Mouse (Mus musculus) spleen, postnatal 36 days (tissue): ENCODE measurements around the gene Mcoln3.

Experiments used
- DNase-seq, 2 experiments: peaks; one replicate each; pipeline ENCODE4 v3.0.0; 2022; ENCODE audit warnings: low spot score in 2 of 2, mixed read lengths in 1 of 2

The Mcoln3 gene

DNA sequence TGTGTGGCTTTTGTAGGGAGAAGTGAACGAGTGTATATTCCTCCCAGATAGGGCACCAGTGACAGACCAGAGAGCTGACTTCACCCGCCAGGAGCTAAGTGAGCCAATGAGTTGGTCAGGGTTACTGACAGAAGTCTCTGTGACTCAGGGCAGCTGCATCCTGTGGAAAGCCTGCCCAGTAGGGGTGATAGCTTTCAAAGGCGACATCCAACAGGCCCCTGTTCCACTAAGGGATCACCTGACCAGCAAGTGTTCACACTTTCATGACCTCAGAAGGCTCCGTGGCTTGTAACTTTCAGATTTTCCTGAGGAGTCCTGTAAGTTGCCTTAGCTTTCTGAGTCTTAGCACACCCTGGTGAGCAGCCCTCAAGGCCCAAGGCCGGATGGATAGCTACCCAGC lies 55.8 kb downstream of the Mcoln3 start:
- no peak for DNase-seq

DNA sequence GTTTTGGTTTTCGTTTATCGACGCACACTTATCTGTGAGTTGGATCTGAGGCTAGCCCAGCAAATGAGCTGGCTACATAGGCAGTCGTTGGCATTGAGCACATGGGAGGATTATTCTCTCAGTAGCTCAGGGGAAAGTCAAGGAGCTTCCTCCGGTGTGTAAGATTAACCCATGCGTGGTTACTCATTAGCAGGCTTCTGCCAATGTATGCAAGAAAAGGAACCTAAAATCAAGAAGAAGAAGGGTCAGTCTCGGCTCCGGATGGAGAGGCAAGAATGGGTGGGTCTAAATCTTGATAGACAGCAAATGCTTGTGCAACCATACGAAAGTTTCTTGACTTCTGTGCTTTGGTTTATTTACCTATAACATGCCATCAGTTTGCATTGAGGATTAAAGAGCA lies 57.0 kb downstream of the Mcoln3 start:
- DNase-seq = no peak

DNA sequence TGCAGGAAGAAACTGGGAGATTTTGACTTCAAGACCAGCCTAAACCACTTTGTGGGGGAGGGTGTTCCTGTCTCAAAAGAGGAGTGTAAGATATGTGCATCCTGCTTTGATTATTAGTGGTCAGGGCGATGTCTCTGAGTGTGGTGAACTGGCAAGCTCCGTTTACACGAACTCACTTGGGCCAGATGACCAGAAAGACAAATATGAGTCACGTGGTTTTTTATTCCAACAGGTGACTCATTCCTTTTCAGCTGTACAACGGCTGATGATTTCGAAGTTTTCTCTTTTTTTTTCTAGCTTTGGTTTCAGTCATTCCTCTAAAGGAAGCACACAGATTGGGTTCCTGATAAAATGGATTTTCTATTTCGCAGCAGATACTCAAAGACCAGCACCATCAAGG lies 60.0 kb downstream of the Mcoln3 start:
- DNase-seq = no peak

DNA sequence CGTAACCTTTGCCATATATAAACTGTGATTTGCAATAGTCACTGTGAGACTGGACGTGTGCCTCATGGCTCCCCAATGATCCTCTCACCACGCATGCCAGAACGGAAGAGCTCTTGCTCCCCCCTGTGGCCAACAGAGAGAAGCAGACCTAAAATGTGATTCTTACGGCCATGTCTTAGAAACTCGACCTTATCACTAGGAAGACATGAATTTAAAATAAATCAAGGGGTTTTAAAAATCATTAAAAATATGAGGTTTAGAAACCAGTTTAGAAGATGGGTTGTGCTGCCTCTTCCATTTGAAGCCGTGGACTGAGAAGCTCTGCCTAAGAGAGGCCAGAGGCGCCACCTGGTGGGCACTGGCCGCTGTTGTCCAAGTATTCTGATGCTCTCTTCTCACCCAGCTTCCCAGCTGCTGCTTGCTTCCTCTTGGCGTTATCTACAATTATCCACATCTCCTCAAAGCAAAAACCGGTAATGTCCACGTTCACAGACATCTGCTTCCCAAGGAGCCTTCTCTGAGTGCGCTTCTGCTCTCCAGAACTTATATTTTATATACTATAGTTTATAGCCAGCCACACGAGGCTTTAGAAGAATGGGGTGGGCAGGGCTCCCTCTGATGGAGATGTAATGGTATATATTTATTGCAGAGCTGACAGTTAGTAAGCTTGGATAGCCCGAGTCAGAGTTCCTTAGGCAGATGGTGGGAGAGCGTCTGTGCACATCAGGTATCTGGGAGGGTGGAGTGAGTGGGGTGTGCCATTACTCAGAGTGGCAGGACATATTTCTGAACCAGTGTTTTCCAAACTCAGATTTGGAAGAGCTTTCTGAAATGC lies 60.7 kb downstream of the Mcoln3 start:
- DNase-seq = peak; percentile 62 to 71

DNA sequence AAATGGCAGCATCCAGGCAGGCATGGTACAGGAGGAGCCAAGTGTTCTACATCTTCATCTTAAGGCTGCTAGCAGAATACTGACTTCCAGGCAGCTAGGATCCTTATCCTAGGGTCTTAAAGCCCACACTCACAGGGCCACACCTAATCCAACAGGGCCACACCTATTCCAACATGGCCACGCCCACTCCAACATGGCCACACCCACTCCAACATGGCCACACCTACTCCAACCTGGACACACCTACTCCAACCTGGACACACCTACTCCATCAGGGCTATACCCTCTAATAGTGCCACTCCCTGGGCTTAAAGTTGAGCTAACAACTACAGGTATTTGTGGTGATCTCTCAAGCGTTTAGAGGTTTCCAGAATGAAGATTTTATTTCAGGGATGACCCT lies 63.1 kb downstream of the Mcoln3 start:
- DNase-seq = no peak

DNA sequence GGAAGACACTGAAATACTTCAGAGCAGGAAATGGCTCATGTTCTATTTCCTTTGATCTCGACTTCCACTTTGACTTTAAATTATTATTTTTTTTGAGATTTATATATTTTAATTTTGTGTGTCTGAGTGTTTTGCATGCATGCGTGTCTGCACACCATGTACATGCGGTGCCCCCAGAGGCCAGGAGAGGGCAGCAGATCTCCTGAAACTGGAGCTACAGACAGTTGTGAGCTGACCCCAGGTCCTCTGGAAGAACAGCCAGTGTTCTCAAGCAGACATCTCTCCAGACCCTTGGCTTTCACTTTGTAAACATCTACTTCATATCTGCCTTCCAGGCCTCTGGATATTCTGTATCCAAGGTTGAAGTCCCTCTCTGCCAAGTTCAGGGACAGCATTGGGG lies 63.7 kb downstream of the Mcoln3 start:
- peak; percentile 25 to 51 for DNase-seq

DNA sequence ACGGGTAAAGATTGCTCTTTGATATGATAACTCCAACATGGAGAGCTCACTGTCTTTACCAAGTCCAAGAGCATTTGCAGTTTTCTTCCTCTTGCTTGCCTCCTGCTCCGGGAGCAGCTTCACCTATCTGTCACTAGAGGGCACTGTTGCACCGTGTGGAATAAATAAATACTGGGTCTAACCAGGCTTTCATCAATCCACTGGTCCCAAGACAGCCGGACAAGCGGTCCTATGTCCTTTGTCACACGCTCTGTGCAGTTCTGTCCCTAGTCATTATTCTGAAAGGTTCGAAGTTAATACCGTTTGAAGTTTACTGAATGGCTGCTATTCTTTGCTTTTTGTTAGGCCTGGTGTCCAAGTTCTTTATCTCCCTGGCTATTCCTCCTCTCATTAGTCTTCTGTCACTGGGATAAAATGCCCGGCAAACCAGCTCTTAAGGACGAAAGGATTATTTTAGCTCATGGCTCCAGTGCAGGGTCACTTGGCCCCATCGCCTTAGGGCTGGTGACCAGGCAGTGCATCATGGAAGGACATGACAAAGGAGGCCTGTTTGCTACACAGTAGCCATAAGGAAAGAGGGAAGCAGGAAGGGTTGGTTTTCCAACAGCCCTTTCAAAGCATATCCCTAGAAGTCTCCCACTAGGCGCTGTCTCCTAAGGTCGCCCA lies 67.9 kb downstream of the Mcoln3 start:
- peak; percentile 15 to 29 for DNase-seq

DNA sequence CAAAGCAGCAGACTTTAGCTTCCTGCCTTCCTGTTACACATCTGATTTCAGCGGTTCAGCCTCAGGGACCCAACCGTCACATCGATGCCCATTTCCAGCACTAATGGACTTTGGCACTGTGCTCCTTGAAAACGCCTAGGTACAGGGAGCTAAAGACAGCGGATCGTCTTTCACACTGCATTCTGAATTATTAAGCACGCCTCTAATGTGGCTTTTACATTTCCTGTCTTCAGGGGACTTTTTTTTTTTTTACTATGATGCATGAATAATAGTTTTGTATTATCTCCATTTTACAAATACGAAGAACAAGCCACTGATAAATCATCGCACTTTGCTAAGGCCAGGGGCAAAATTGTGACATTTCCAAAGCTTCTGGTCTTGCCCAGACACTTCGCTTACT lies 68.8 kb downstream of the Mcoln3 start:
- no peak for DNase-seq

DNA sequence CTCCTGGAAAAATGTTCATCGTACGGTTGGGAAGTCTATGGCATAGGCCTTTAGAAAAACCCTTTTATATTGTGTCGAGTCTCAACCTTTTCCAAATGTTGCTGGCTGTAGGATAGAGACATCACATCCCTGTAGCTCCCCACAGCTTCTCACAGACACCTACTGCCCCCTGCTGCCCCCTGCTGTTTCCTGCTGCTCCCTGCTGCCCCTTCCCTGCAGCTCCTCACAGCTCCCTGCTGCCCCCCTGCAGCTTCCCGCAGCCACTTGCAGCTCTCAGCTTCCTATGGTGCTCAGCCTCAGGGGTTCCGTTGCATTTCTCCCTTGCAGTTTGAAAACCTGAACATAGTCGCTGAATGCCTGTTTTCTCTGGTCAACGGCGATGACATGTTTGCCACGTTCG lies 72.7 kb downstream of the Mcoln3 start:
- DNase-seq = no peak
